Mouse (Mus musculus) olfactory bulb, adult 2 months (tissue): Measurements from ENCODE around the gene Rpl28. TPM values are rescaled to one million over a fixed set of nuclear protein-coding genes. Genes with fewer than 3 reads are reported as not detected.

Experiments used
- H3K27ac ChIP-seq: fragments of 200-500 bp; 2 replicates; pipeline ENCODE4 v1.5.1; 2012; ENCODE audit warnings: low read depth, low read length; ENCODE audit not compliant: insufficient read depth
- H3K4me1 ChIP-seq: fragments of 200-500 bp; 2 replicates; pipeline ENCODE4 v1.6.1; 2012; ENCODE audit warnings: low read length; ENCODE audit not compliant: control insufficient read depth, insufficient read depth
- H3K4me3 ChIP-seq: fragments of 200-500 bp; 2 replicates; pipeline ENCODE4 v1.5.1; 2012; ENCODE audit warnings: mild to moderate bottlenecking, low read depth, low read length, moderate library complexity; ENCODE audit not compliant: insufficient read depth
- CTCF ChIP-seq: fragments of 200-500 bp; IDR thresholded peaks from 2 replicates; pipeline ENCODE4 v1.5.1; 2012; ENCODE audit warnings: low read depth, mild to moderate bottlenecking, low read length, moderate library complexity; ENCODE audit not compliant: insufficient read depth
- POLR2A ChIP-seq: fragments of 200-500 bp; IDR thresholded peaks from 2 replicates; pipeline ENCODE4 v1.6.1; 2012; ENCODE audit warnings: mild to moderate bottlenecking, low read depth, low read length, moderate library complexity; ENCODE audit not compliant: insufficient read depth
- WGBS: fragments of 180-500 bp; shearing (Covaris S2); methylation state at CpG from one replicate; pipeline ENCODE4 v1.1.7; 2018; 5-methylcytosine and 5-hydroxymethylcytosine counted together
- polyA plus RNA-seq: library from polyadenylated mRNA; stranded (reverse); fragments of >200 nt; gene quantifications from 2 replicates; pipeline ENCODE4 v1.2.4, GENCODE M21; 2012; ENCODE audit warnings: low replicate concordance; ENCODE audit not compliant: missing spikeins, insufficient read depth, insufficient read length

Gene Rpl28
- polyA plus RNA-seq, 1 experiment: not detected

DNA sequence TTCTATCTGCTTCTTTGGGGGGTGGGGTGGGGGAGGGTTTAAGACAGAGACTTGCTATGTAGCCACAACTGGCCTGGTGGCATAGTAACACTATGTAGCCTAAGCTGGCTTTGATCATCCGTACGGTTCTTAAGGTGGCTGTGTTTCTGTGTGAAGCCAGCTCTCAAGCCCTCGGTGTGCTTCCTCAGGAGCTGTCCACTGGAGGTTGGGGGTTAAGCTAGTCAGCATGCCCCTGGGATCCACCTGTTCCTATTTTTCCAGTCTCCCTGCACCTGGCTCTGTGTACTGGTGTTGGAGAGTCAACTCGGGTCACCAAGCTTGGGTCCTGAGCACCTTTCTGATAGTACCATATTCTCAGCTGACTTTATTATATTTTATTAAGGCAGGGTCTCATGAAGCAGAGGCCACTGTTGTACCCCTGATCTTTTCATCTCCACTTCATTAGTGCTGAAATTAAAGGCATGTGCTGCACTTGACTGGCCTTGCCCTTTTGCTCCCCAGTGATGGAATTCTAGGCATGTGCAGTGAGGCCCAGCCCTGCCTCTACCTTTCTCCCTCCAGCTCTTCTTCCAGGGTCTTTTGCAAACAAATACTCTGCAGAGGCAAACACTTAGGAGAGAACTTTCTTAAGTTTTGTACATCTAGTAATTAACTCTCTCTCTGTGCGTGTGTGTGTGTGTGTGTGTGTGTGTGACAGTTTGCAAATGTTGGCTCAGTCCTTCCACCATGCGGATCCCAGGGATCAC lies 29.7 kb downstream of the Rpl28 start:
- Histone ChIP-seq H3K4me1 (no peaks in the 10 kb centered on the region), H3K4me3 (no peak overlapping the region), H3K27ac (no peak overlapping the region)
- WGBS: 62% methylated on average over 6 of the region's 6 CpGs
- no peak for TF ChIP-seq POLR2A
- no peak for TF ChIP-seq CTCF

- H3K4me1 ChIP-seq: no peaks in the 10 kb centered on the region
- TF ChIP-seq CTCF: no peak
- no peak for TF ChIP-seq POLR2A
- WGBS: 60% methylated on average over 4 of the region's 4 CpGs
- H3K27ac ChIP-seq: no peak overlapping the region
- no peak overlapping the region for H3K4me3 ChIP-seq
Measured at GRCm38 (mm10) chr7:4825365-4825764, 32.7 kb downstream of the Rpl28 start.

DNA sequence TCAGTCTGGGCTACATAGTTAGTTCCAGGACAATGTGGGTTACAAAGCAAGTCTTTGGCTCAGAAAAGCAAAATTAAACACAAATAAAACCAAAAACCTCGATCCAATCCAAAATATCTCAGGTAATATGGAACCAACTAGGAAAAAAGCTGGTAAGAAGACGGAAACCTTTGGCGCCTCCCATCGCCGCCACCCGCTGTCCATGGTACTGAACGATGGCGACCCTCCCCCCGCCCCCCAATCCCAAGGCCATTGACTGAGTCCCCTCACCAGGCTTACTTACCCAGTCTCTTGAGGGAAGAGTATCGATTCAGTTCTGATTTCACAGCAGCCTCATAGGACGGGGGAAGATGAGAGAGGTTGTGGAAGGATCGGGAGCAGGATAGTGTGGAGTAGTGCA lies 37.8 kb downstream of the Rpl28 start:
- TF ChIP-seq CTCF (no peak), POLR2A (no peak)
- Histone ChIP-seq H3K4me3 (no peak overlapping the region), H3K4me1 (no peaks in the 10 kb centered on the region), H3K27ac (no peak overlapping the region)
- WGBS: 27% methylated on average over 12 of the region's 12 CpGs

DNA sequence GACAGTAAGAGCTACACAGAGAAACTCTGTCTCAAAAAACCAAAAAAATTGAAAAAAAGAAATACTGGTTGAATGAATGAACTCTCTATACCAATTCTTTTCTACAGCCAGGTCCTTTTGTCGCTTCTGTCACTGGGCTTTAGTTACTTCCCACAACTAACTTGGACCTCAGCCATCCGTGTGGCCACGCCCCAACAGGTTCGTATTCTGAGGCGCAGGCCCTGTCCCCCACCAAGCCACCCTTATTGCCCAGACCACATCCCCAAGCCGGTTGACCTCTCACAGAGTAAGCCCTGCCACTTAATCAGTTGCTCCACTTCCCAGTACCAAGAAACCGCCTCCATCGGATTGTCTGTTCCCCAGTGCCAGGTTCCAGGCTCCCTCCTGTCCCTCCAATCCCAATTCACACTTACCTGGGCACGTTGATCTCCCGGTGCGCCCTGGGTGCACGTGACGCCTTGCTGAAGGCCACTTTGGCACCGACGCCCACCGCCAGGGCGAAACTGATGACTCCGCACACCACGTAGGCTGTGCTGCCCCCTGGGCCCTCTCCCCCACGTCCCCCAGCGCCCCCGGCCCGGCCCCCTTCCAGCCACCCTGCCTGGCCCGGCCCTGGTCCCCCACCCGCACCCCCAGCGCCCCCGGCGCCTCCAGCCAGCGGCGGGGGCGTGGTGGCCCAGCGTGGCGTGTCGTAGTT lies 43.1 kb downstream of the Rpl28 start:
- H3K4me3 ChIP-seq: peak overlapping the region; percentile 50
- TF ChIP-seq CTCF: no peak
- TF ChIP-seq POLR2A: no peak
- WGBS: 24% methylated on average over 34 of the region's 34 CpGs
- H3K4me1 ChIP-seq: peaks cover 17% of the 10 kb centered on the region
- no peak overlapping the region for H3K27ac ChIP-seq

- 2% methylated on average over 51 of the region's 51 CpGs for WGBS
- Histone ChIP-seq H3K27ac (no peak overlapping the region), H3K4me1 (peaks cover 17% of the 10 kb centered on the region), H3K4me3 (peak overlapping the region; percentile 50)
- TF ChIP-seq POLR2A: no peak
- no peak for TF ChIP-seq CTCF
Measured at GRCm38 (mm10) chr7:4836351-4836792, 43.7 kb downstream of the Rpl28 start.

- H3K27ac ChIP-seq: no peak overlapping the region
- H3K4me1 ChIP-seq: peaks cover 26% of the 10 kb centered on the region
- TF ChIP-seq POLR2A (no peak), CTCF (no peak)
- no peak overlapping the region for H3K4me3 ChIP-seq
- 5% methylated on average over 1 of the region's 1 CpGs for WGBS
Measured at GRCm38 (mm10) chr7:4837639-4838038, 45.0 kb downstream of the Rpl28 start.

- peak overlapping the region; percentile 9; the same call in 1 of the 2 replicates for H3K27ac ChIP-seq
- no peak for TF ChIP-seq POLR2A
- TF ChIP-seq CTCF: no peak
- 42% methylated on average over 5 of the region's 5 CpGs for WGBS
Measured at GRCm38 (mm10) chr7:4842077-4842476, 49.4 kb downstream of the Rpl28 start.

GRCm38 (mm10) chr7:4842634-4843131 lies 50.0 kb downstream of the Rpl28 start:
- Histone ChIP-seq H3K27ac (peak overlapping the region; percentile 81), H3K4me3 (peak overlapping the region; percentile 76), H3K4me1 (peaks cover 16% of the 10 kb centered on the region)
- 2% methylated on average over 16 of the region's 16 CpGs for WGBS
- TF ChIP-seq POLR2A (0 out of 2 replicates have a peak, but pooled peaks have one; percentile 24), CTCF (0 out of 2 replicates have a peak, but pooled peaks have one; percentile 21)

More at GRCm38 (mm10) chr7:4842077-4842476, 49.4 kb downstream of the Rpl28 start:
- Histone ChIP-seq H3K4me3 (peak overlapping the region; percentile 76), H3K4me1 (peaks cover 17% of the 10 kb centered on the region)

- WGBS: 1% methylated on average over 34 of the region's 34 CpGs
- Histone ChIP-seq H3K27ac (peak overlapping the region; percentile 81), H3K4me3 (peak overlapping the region; percentile 76), H3K4me1 (peaks cover 12% of the 10 kb centered on the region)
- no peak for TF ChIP-seq POLR2A
- TF ChIP-seq CTCF: 0 out of 2 replicates have a peak, but pooled peaks have one; percentile 5
Measured at GRCm38 (mm10) chr7:4843604-4844244, 51.0 kb downstream of the Rpl28 start.
